Mouse (Mus musculus): ENCODE measurements around the gene Ormdl2.

- no peak for TF ChIP-seq POLR2A (IDR thresholded peaks at IDR 0.05; ENCODE audit: borderline replicate concordance, control insufficient read depth, low read depth, low read length)
- no peak for TF ChIP-seq CTCF (IDR thresholded peaks at IDR 0.05; ENCODE audit: control insufficient read depth, insufficient read depth, low read length)
Measured at GRCm38 (mm10) chr10:128795581-128795980, 25.9 kb downstream of the Ormdl2 start.

All from bone marrow, adult 2 months (tissue).